Mouse (Mus musculus) heart, postnatal 36 days (tissue): ENCODE results near the gene Abcb5. TPM values are rescaled to one million over a fixed set of nuclear protein-coding genes. Genes with fewer than 3 reads are reported as not detected.
"Not testable (repeated sequence)": the region's sequence is repeated elsewhere in the genome, so short reads cannot be mapped to it uniquely, and the experiment has no call there.

Experiments
- DNase-seq, 2 experiments: peaks; one replicate each; pipeline ENCODE4 v3.0.0; 2021 to 2022
- intact Hi-C: fragments of 180-260 bp; cut with DNase I; formaldehyde crosslinking; loops from one replicate; pipeline ENCODE4 v1.15.1; 2025
- total RNA-seq, 2 experiments: library from RNA; stranded (reverse); gene quantifications; 2 replicates each; pipeline ENCODE4 v1.2.3; 2021

Abcb5 gene
- not detected for total RNA-seq

DNA sequence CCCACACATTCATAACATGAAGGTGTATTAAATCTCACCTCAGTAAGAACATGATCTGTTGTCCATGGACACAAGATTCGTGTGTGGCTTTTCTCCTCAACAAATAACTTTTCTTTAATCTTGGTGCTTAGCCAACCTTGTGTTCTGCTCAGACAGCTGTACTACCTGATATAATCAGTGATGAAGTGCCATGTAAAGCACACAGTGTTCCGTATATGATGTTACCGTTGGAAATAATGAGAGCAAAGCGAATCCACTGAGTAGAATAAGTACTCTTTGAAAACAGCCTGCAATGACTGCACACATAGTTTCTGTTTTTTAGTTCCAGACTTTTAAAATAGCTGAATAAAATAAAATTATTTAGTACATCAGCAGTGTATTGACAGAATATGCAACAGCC, at the start of gene Abcb5:
TSS of gene Abcb5 (minus strand) at position 101 of the 400 bp plus-strand sequence.
- intact Hi-C loops, result no loop called here
- no peak for DNase-seq

- intact Hi-C loops, result loop anchor here (10.0 kb wide), 1 partner anchor 326 kb away; no protein-coding TSS in a partner anchor
- no peak for DNase-seq
Observed at GRCm38 (mm10) chr12:118999230-118999629, 33.0 kb upstream of the Abcb5 start.

- no peak for DNase-seq
- intact Hi-C loops, result loop anchor here (1.0 to 10.0 kb wide), 2 partner anchors 330 to 987 kb away; no protein-coding TSS in a partner anchor
Observed at GRCm38 (mm10) chr12:118994328-118995166, 28.3 kb upstream of the Abcb5 start.

DNA sequence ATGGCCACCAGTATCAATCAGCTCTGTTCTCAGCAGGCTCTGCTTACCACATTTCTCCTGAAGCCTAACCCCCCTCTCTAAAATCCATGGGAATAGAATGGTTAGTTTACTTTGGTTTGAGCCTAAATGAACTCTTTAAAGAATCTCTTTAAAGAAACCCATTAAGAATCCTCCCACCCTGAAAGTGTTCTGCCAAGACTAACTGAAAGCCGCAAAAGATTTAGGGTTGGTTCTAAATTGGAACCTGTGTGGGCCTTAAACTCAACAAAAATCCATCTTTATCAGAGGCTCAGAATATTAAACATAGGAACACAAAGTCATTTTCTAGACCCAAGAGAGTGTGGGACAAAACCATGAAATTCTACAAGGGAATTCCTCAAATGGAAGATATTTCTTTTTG, 18.6 kb upstream of the Abcb5 start:
- intact Hi-C loops, result no loop called here
- DNase-seq, result no peak

DNA sequence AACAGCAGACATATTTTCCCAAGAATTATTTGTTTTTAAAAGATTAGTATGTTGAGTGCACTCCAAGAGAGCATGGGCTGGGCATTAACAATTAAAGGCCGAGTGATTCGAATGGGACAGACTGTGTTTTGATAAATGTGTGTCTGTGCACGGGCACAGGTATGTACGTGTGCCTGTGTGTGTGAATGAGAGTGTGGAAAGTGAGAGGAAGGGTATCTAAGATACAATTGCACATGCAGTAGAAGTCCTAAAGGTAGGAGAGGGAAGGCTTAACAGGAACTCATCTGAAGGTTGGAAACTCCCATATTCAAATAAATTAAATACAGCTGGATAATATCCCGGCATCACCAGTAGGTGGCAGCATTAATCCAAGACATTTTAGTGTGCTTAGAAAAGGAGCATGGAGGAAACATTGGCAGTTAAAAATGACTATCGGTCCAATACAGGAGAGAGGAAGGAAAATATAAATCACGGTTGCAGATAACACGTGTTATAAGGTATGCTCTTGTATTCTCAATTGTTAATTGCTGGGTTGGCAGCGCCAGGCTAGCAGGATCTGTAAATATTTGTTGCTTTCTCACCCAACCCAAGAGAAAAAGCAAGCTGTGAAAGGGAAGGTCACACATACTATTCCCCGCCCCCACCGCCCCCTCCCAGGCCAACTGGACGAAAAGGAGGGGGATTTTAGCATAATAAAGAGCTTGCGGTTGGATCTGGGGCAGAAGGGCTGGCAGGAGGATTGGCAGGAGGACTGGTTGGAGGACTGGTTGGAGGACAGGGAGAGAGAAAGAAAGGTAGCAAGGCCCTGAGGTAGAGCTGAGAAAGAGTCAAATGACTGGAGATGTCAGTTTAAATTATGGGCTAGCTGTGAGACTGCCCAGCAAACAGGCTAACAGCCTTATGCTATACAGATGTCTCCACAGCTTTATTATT, 35.6 kb downstream of the Abcb5 start:
- peak; percentile 35 to 53 for DNase-seq
- intact Hi-C loops, result loop anchor here (1.0 to 2.0 kb wide), 2 partner anchors 394 to 1051 kb away; no protein-coding TSS in a partner anchor

DNA sequence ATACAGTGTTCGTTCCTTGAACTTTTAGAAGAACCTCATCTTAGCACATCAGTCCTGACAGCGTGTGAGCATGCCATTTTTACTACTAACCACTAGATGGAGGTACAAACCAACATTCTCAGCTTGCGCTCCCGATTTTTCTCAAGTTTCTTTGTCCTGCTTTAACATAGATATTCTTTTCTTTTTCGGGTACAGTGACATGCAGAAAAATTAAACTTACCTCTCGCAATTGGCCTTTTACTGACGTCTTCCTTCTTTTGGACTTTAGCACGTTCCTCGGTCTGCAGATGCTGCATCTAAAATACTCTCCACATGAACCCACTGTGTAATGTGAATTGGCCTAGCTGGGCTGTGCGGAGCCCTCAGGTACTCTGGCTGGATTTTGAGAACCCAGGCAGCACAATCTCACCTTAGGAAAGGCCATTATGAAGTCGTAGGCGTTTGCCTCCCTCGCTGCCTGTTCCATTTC, 39.4 kb downstream of the Abcb5 start:
- intact Hi-C loops, result no loop called here
- peak in 1 of 2 experiments; percentile 3 for DNase-seq

GRCm38 (mm10) chr12:118923874-118924273, 42.3 kb downstream of the Abcb5 start:
- DNase-seq, intact Hi-C loops: not testable (repeated sequence)

- intact Hi-C loops, result no loop called here
- DNase-seq, result no peak
Observed at GRCm38 (mm10) chr12:118917771-118918170, 48.5 kb downstream of the Abcb5 start.

GRCm38 (mm10) chr12:118910360-118910759, 55.9 kb downstream of the Abcb5 start:
- no peak for DNase-seq
- intact Hi-C loops, result no loop called here

DNA sequence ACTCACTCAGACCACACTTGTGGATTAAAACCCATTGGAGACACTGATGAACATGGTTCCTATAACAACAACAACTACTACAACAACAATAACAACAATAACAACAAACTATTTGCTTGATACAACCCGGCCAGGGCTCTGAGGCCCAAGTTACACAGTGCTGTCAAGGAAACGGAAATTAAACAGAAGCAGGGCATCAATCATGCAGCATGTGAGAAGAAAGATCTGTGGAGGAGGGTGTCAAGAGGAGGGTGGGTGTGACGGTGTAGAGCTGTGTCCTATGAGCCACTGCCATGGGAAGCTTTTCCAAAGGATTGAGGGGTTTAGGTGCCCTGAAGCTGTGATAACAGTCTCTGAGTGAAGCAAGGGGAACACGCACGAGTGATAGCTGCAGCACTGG, 64.0 kb downstream of the Abcb5 start:
- DNase-seq, result no peak
- intact Hi-C loops, result no loop called here

DNA sequence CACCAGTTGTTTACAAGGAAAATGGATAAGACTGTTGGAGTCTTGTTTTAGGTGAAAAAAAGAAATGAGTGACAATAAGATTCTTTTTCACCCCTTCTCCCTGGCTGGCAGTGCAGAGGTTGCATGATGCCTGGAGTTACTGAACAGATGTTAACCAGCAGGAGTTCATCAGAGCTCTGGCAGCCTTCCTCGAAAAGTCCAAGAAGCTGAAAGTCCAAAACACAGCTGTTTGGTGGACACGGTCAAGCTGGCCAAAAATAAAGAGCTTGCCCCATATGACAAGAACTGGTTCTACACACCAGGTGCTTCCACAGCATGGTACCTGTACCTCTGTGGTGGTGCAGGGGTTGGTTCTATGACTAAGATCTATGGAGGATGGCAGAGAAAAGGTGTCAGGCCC, 78.3 kb downstream of the Abcb5 start:
- intact Hi-C loops, result no loop called here
- DNase-seq, result peak; percentile 42 to 55

GRCm38 (mm10) chr12:118882790-118883189, 83.4 kb downstream of the Abcb5 start:
- intact Hi-C loops, result no loop called here
- DNase-seq, result no peak

DNA sequence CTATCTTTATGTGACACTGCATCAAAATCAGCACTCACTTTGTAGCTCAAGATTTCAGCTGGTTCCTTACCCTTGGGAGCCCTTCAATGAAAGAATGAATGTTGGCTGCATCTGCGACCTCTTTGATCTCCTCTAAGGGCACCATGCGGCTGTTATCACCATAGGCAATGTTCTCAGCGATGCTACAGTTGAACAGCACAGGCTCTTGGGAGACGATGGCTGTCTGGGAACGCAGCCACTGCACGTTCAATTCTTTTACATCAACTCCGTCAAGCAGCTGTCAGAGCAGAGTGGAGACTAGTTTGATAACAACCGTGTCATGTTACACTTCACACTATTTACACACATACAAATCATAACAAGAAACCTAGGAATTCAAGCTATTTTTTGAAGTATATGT, 93.5 kb downstream of the Abcb5 start:
- DNase-seq, result no peak
- intact Hi-C loops, result no loop called here

DNA sequence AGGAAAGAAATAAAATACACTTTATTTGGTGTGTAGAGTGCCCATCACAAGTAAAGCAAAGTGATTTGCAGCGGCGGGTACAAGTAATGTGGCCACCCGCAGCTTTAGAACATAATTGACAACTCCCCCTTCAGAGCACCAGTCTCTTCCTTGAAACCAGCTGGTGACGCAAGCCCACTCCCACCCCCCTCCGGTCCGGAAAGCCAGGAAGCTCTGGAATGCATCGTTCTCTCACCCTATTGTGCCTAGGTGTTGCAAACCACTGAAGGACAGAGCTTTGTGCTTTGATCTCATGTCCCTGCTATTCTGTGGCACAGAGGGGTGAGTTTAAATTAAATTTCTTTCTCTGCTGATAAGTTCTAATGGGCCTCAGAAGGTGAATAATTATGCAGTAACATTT, 110.1 kb downstream of the Abcb5 start:
- intact Hi-C loops, result no loop called here
- DNase-seq, result no peak

DNA sequence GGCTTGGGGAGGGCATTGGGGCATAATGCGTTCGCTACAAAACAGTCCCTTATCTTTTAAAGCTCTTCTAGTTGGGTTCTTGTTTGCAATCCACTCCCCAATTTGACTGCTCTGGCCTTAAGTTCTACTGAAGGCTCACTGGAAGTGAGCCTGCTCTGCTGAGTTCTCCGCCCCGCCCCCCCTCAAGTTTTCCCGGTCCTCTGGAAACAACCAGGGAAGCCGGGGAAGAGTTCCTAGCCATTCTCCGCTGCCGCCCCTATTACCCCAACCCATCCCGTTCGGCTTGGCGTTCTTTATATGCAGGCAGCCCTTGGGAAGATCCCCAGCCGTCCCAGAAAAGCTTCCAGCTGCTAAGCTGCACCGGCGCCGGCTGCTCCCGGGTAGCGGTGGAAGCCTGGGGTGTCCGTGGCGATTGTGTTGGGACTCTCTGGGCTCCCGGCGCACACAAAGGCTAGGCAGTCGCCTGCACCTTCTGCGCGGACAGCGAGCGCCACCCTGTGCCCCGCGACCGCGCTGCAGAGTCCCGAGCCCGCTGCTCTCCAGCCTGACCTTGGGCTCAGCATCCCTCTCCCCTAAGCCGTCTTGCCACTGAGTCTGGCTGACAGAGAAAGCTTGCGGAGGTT, 111.3 kb downstream of the Abcb5 start:
- DNase-seq, result peak; percentile 45 to 55
- intact Hi-C loops, result loop anchor here (1.0 to 2.0 kb wide), 3 partner anchors 398 to 1034 kb away; no protein-coding TSS in a partner anchor

DNA sequence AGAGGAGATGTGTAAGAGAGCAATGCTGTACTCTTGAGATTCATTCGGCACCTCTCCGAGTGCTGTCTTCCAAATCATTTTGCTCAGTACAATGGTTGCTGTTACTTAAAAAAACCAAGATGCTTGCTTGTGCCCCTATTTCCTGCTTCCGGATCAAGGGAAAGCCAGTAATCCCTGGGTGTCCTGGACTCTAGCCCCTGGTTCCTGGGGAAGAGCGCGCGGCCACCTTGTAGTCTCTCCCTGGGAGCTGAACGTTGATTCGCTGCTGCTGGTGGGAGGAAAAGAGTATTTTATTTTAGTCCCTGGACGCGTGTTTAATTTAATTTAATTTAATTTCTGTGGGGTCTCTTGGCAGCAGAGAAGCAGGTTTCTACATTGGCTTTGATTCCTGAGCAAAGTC, 111.8 kb downstream of the Abcb5 start:
- no peak for DNase-seq
- intact Hi-C loops, result loop anchor here (2.0 kb wide), 1 partner anchor 1034 kb away; no protein-coding TSS in a partner anchor

DNA sequence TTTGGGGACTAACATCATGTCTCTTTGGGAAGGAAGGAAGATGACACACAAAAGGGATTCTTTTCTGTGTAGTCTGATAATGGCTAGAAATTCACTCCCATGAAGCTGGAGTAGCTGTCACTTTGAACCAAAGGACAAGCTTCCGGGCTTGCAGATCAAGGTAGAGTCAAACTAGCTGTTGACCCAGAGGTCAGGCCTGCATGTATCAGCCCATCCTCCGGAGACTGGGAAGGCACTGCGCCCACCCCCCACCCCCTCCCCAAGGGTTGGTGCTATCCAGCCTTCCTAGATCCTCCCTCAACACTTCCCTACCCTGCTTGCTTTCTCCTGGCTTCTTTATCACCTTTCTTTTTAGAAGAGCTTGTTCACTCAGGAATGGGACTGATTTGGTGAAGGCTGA, 112.9 kb downstream of the Abcb5 start:
- intact Hi-C loops, result no loop called here
- no peak for DNase-seq

DNA sequence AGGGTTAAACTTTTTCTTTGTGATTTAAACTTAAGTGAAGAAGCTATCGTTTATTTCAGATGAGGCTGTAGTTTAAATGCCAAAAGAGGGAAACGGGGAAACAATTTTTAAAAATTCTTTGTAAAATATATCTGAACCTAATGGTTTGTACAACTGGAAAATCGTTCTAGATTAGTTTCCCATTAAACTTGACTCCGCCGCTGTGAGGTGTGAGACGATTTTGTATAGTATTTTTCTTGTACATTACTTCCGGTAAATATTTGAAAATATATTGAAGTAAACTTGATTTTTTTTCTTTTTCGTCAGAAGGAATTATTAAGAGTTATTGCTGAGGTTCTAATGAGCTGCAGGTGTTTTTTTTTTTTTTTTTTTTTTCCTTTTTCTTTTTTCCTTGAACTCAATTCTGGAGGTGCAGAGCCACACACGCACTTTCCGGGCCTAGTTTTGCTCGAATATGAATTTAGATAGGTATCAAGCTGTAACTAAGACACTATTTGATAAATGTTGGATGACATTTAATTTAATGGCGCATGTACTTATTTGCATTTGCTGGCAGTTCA, 115.3 kb downstream of the Abcb5 start:
- DNase-seq, result no peak
- intact Hi-C loops, result no loop called here

- intact Hi-C loops, result loop anchor here (10.0 kb wide), 1 partner anchor 545 kb away; the partner anchor contains the start of gene Sp4
- peak in 1 of 2 experiments; percentile 15 for DNase-seq
Observed at GRCm38 (mm10) chr12:118849996-118850395, 116.2 kb downstream of the Abcb5 start.
